Mouse (Mus musculus) kidney, adult 10 weeks (tissue): Measurements from ENCODE around the gene Pdcd5. TPM values are rescaled to one million over a fixed set of nuclear protein-coding genes. Genes with fewer than 3 reads are reported as not detected.

Experiments
- polyA plus RNA-seq: library from polyadenylated mRNA; stranded (reverse); fragments of 350-450 nt; fragmentation: Illumina TruSeq; extraction: RNeasy Lipid Tissue Mini Kit (QIAGEN cat#74804); gene quantifications from one replicate; pipeline ENCODE4 v1.2.3, GENCODE M21; 2014; ENCODE audit warnings: low read depth, low replicate concordance

The Pdcd5 gene
- polyA plus RNA-seq, result 243 TPM

GRCm38 (mm10) chr7:35647101-35647698 is at the start of gene Pdcd5:
TSS of gene Pdcd5 (minus strand) at chr7:35647521.

Other genes with a start within 250 kb of the Pdcd5 start
- gene Slc7a9, start 198.7 kb downstream of the Pdcd5 start, polyA plus RNA-seq, result 62.5 TPM
- gene Tdrd12, start 109.8 kb downstream of the Pdcd5 start, polyA plus RNA-seq, result 0.73 TPM
- gene Nudt19, start 91.2 kb downstream of the Pdcd5 start, polyA plus RNA-seq, result 1,575 TPM
- 0.57 TPM for gene Rgs9bp, start 61.9 kb downstream of the Pdcd5 start, polyA plus RNA-seq
- gene Ankrd27, start 61.3 kb downstream of the Pdcd5 start, polyA plus RNA-seq, result 8.1 TPM
- gene Dpy19l3, start 106.9 kb upstream of the Pdcd5 start, polyA plus RNA-seq, result 19.6 TPM
- gene Zfp507, start 155.5 kb upstream of the Pdcd5 start, polyA plus RNA-seq, result 8.6 TPM